Mouse (Mus musculus) myocyte (in vitro differentiated cells): ENCODE measurements around the gene Rpl31.

Source experiments
- E2F4 ChIP-seq: IDR thresholded peaks from one replicate; pipeline ENCODE4 v1.6.1; 2011; ENCODE audit warnings: mild to moderate bottlenecking, control low read depth, moderate library complexity; ENCODE audit not compliant: insufficient read depth
- MAX ChIP-seq: IDR thresholded peaks from one replicate; pipeline ENCODE4 v1.6.1; 2011; ENCODE audit warnings: low read depth, mild to moderate bottlenecking, control low read depth
- POLR2A ChIP-seq: IDR thresholded peaks from one replicate; pipeline ENCODE4 v1.6.1; 2011; ENCODE audit warnings: low read depth, mild to moderate bottlenecking, control low read depth, moderate library complexity; ENCODE audit not compliant: insufficient read length
- POLR2AphosphoS2 ChIP-seq: IDR thresholded peaks from one replicate; pipeline ENCODE4 v1.6.1; 2011; ENCODE audit warnings: low read depth, control low read depth; ENCODE audit not compliant: insufficient read length
- TCF12 ChIP-seq: IDR thresholded peaks from one replicate; pipeline ENCODE4 v1.6.1; 2011; ENCODE audit warnings: mild to moderate bottlenecking, control low read depth; ENCODE audit not compliant: poor library complexity, insufficient read depth, severe bottlenecking
- TCF3 ChIP-seq: IDR thresholded peaks from one replicate; pipeline ENCODE4 v1.6.1; 2011; ENCODE audit warnings: low read depth, control low read depth; ENCODE audit not compliant: insufficient read length

DNA sequence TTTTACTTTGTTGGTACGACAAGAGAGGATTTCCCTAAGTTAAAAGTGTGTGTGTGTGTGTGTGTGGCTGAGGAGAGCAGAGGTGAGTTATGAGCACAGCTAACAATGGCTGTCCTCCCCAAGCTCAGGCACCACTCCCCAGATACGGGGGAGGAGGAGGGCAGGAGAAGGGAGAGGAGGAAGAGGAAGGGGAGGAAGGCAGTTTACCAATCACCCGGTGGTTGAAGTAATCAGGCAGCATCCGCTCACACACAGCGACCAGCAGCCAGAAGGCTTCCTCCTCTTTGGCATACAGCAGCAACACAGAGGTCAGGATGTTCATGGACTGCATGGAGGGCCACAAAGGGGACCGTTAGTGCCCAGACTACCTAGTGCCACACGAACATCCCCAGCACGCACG, 17.3 kb downstream of the Rpl31 start:
- no peak for TF ChIP-seq TCF12
- TF ChIP-seq POLR2AphosphoS2, result no peak
- TF ChIP-seq TCF3, result no peak
- TF ChIP-seq MAX, result no peak
- no peak for TF ChIP-seq POLR2A
- TF ChIP-seq E2F4, result no peak
